Mouse (Mus musculus) hindbrain, postnatal 0 days (tissue): ENCODE results near the gene Ect2l. TPM values are rescaled to one million over a fixed set of nuclear protein-coding genes. Genes with fewer than 3 reads are reported as not detected.

Source experiments
- ATAC-seq: fragments of 200-750 bp; cut with Nextera tagmentation; 2 replicates; pipeline ENCODE4 v1.8.0; 2017; ENCODE audit warnings: mild to moderate bottlenecking, moderate TSS enrichment, moderate library complexity
- DNase-seq: peaks from one replicate; pipeline ENCODE4 v3.0.0-alpha.2; 2015; ENCODE audit warnings: low spot score
- H3K27ac ChIP-seq: fragments of 300-500 bp; sonication (generic); 2 replicates; pipeline ENCODE4 v1.5.1; 2014; ENCODE audit warnings: mild to moderate bottlenecking
- H3K27me3 ChIP-seq: fragments of 300-500 bp; sonication (generic); 2 replicates; pipeline ENCODE4 v1.6.1; 2014; ENCODE audit warnings: low read length, mixed read lengths; ENCODE audit not compliant: insufficient read depth
- H3K36me3 ChIP-seq: fragments of 300-500 bp; sonication (generic); 2 replicates; pipeline ENCODE4 v1.6.1; 2014; ENCODE audit warnings: low read length, mixed read lengths; ENCODE audit not compliant: insufficient read depth
- H3K4me1 ChIP-seq: fragments of 300-500 bp; sonication (generic); 2 replicates; pipeline ENCODE4 v1.6.1; 2014; ENCODE audit warnings: antibody characterized with exemption, low read length, mixed read lengths; ENCODE audit not compliant: insufficient read depth
- H3K4me2 ChIP-seq: fragments of 300-500 bp; sonication (generic); 2 replicates; pipeline ENCODE4 v1.6.1; 2014; ENCODE audit warnings: low read depth, mild to moderate bottlenecking, low read length, moderate library complexity, mixed read lengths
- H3K4me3 ChIP-seq: fragments of 300-500 bp; sonication (generic); 2 replicates; pipeline ENCODE4 v1.5.1; 2014; ENCODE audit warnings: low read length
- H3K9ac ChIP-seq: fragments of 300-500 bp; sonication (generic); replicated peaks from 2 replicates; pipeline ENCODE4 v1.6.1; 2014; ENCODE audit warnings: mild to moderate bottlenecking, low read length, moderate library complexity, mixed read lengths
- H3K9me3 ChIP-seq: fragments of 300-500 bp; sonication (generic); 2 replicates; pipeline ENCODE4 v1.6.1; 2016; ENCODE audit warnings: low read length, mixed read lengths
- CTCF ChIP-seq: IDR thresholded peaks from 2 replicates; pipeline ENCODE4 v1.5.1; 2016; ENCODE audit warnings: antibody characterized with exemption, control low read depth, low read depth
- WGBS: fragments of 180-500 bp; shearing (Covaris S2); extraction: QIAGEN DNeasy Blood & Tissue Kit; methylation state at CpG from one replicate; pipeline ENCODE4 v1.1.7; 2014; 5-methylcytosine and 5-hydroxymethylcytosine counted together
- polyA plus RNA-seq: library from polyadenylated mRNA; unstranded; fragments of >200 nt; fragmentation: Nextera tagmentation; extraction: Ambion mirVana; gene quantifications from 2 replicates; pipeline ENCODE4 v1.2.1, GENCODE M21; 2015
- total RNA-seq: library from RNA; depleted of rRNA; stranded (reverse); fragments of >200 nt; gene quantifications from 2 replicates; pipeline ENCODE4 v1.2.3, GENCODE M21; 2014

Gene Ect2l
- total and polyA plus RNA-seq, 2 experiments from 2014 or later, result 0.48 TPM; not detected in 1

DNA sequence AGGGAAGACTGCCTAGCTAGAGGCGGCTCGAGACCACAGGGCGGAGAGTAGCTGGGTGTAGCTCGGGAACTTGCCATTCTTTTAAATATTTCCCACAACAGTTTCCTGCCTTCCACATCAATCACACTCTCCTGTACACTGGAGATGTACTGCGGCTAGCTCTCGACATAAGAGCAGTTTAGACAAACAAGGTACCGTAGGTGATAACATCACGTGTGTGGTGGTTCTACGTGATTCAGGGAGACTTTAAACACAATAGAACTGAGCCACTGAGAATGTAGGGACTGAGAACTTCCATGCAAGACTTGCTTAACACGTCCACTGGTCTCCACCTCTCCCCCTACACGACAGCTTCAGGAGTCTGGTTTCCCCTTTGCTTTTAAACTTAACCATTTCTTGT lies 17.5 kb downstream of the Ect2l start:
- Histone ChIP-seq H3K36me3 (no peaks in the 10 kb centered on the region), H3K9ac (no peak overlapping the region), H3K27me3 (no peaks in the 10 kb centered on the region), H3K27ac (no peak overlapping the region), H3K4me3 (no peak overlapping the region), H3K4me1 (no peaks in the 10 kb centered on the region), H3K4me2 (no peak overlapping the region), H3K9me3 (no peaks in the 10 kb centered on the region)
- TF ChIP-seq CTCF, result no peak
- no peak for ATAC-seq
- DNase-seq, result no peak
- 83% methylated on average over 11 of the region's 11 CpGs for WGBS

DNA sequence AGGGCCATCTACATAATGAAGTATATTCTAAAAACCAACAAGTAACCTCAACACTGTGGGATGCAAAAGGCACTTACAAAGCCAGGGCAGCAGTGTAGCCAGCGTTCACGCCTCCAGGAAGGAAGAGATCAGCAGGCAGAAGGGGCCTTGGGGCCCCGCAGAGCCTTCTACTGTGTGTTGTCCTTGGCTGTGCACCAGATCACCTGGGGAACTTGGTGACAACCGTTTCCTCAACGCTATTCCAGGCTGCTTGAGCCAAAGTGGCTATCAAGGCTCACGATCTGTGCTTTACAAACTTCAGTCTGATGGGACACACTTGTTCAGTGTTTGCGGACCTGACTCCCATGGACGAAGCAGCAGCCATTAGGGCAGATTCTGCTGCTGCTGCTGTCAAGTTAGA lies 19.0 kb downstream of the Ect2l start:
- DNase-seq, result no peak

DNA sequence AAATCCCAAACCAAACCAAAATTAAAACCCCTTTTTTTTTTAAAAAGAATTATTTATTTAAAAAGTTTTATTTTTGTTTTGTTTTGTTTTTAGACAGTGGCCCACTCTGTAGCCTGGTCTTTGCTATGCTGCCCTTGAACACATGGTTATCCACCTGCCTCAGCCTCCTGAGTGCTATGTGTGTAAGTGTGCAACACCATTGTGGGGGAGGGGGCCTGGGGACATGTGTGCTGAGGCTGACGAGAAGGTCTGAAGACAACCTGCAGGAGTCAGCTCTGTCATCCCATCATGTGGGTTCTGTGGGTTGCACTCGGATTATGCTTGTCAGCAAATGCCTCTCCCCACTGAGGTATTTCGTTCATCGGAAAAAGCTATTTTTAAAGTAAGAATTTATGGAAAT lies 21.2 kb downstream of the Ect2l start:
- no peaks in the 10 kb centered on the region for H3K4me1 ChIP-seq
- 82% methylated on average over 4 of the region's 4 CpGs for WGBS
- H3K27me3 ChIP-seq, result no peaks in the 10 kb centered on the region
- TF ChIP-seq CTCF, result no peak
- H3K4me3 ChIP-seq, result no peak overlapping the region
- no peak overlapping the region for H3K4me2 ChIP-seq
- no peak overlapping the region for H3K27ac ChIP-seq
- no peak for ATAC-seq
- no peaks in the 10 kb centered on the region for H3K36me3 ChIP-seq
- no peaks in the 10 kb centered on the region for H3K9me3 ChIP-seq
- DNase-seq, result no peak
- no peak overlapping the region for H3K9ac ChIP-seq

More for the DNA sequence above, 19.0 kb downstream of the Ect2l start:
- no peaks in the 10 kb centered on the region for H3K9me3 ChIP-seq
- H3K27me3 ChIP-seq, result no peaks in the 10 kb centered on the region
- no peak overlapping the region for H3K9ac ChIP-seq
- WGBS, result 51% methylated on average over 8 of the region's 8 CpGs
- H3K4me2 ChIP-seq, result no peak overlapping the region
- no peak for ATAC-seq
- H3K27ac ChIP-seq, result no peak overlapping the region
- H3K4me1 ChIP-seq, result no peaks in the 10 kb centered on the region
- H3K36me3 ChIP-seq, result no peaks in the 10 kb centered on the region
- H3K4me3 ChIP-seq, result no peak overlapping the region
- TF ChIP-seq CTCF, result no peak

DNA sequence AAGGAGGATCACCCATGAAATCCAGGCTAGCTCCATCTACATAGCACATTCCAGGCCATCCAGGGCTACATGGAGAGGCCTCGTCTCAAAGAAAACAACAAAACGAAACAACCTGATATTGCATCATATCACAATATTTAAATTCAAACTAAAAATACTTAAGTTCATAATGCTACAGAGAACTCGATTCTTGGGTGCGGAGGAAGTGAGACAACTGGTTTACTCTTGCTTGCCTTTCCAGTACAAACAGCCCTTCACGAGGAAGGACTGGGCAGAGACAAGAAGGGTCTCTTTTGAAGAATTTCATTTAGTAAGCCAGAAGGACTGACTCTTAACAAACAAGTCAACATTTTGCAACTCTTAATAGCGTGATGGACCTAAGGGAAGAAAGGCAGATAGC lies 22.1 kb downstream of the Ect2l start:
- Histone ChIP-seq H3K9ac (no peak overlapping the region), H3K27ac (no peak overlapping the region), H3K4me1 (no peaks in the 10 kb centered on the region), H3K36me3 (no peaks in the 10 kb centered on the region), H3K27me3 (no peaks in the 10 kb centered on the region), H3K9me3 (no peaks in the 10 kb centered on the region), H3K4me2 (no peak overlapping the region), H3K4me3 (no peak overlapping the region)
- WGBS, result 94% methylated on average over 6 of the region's 6 CpGs
- no peak for DNase-seq
- no peak for TF ChIP-seq CTCF
- ATAC-seq, result no peak

DNA sequence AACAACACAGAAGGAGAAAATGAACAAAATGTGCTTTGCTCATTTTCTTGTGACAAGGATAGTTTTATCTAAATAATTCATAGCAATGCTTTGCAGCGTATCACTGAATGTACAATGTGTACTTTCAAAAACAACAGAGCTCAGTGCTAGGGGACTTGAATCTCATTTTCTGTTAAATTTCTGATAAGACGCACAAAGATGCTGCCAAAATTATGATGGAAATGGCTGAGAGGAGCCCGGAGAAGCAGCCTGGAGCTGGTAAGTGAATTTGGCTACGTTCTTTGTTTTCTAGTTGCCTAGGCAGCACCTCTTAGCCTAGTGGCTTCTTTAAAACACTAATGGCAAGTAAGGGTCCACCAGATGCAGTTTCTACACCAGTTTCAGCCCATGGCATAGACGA lies 28.4 kb downstream of the Ect2l start:
- WGBS, result 61% methylated on average over 5 of the region's 5 CpGs
- H3K9ac ChIP-seq, result no peak overlapping the region
- no peak for TF ChIP-seq CTCF
- no peak overlapping the region for H3K4me3 ChIP-seq
- H3K4me1 ChIP-seq, result no peaks in the 10 kb centered on the region
- no peak overlapping the region for H3K27ac ChIP-seq
- ATAC-seq (no peak), DNase-seq (no peak)
- no peak overlapping the region for H3K4me2 ChIP-seq
- H3K36me3 ChIP-seq, result no peaks in the 10 kb centered on the region
- H3K9me3 ChIP-seq, result no peaks in the 10 kb centered on the region
- no peaks in the 10 kb centered on the region for H3K27me3 ChIP-seq

GRCm38 (mm10) chr10:18177304-18177703 lies 33.4 kb downstream of the Ect2l start:
- Histone ChIP-seq H3K4me2 (no peak overlapping the region), H3K27ac (no peak overlapping the region), H3K27me3 (no peaks in the 10 kb centered on the region), H3K4me3 (no peak overlapping the region), H3K4me1 (no peaks in the 10 kb centered on the region), H3K9me3 (no peaks in the 10 kb centered on the region), H3K36me3 (no peaks in the 10 kb centered on the region), H3K9ac (no peak overlapping the region)
- 68% methylated on average over 2 of the region's 2 CpGs for WGBS
- ATAC-seq (no peak), DNase-seq (no peak)
- no peak for TF ChIP-seq CTCF

GRCm38 (mm10) chr10:18176722-18177121 lies 34.0 kb downstream of the Ect2l start:
- Histone ChIP-seq H3K27ac (no peak overlapping the region), H3K9ac (no peak overlapping the region), H3K36me3 (no peaks in the 10 kb centered on the region), H3K4me2 (no peak overlapping the region), H3K9me3 (no peaks in the 10 kb centered on the region), H3K4me3 (no peak overlapping the region), H3K27me3 (no peaks in the 10 kb centered on the region), H3K4me1 (no peaks in the 10 kb centered on the region)
- no peak for ATAC-seq
- no peak for TF ChIP-seq CTCF
- WGBS, result 92% methylated on average over 7 of the region's 7 CpGs
- DNase-seq, result no peak
